In the genomic region with DNA sequence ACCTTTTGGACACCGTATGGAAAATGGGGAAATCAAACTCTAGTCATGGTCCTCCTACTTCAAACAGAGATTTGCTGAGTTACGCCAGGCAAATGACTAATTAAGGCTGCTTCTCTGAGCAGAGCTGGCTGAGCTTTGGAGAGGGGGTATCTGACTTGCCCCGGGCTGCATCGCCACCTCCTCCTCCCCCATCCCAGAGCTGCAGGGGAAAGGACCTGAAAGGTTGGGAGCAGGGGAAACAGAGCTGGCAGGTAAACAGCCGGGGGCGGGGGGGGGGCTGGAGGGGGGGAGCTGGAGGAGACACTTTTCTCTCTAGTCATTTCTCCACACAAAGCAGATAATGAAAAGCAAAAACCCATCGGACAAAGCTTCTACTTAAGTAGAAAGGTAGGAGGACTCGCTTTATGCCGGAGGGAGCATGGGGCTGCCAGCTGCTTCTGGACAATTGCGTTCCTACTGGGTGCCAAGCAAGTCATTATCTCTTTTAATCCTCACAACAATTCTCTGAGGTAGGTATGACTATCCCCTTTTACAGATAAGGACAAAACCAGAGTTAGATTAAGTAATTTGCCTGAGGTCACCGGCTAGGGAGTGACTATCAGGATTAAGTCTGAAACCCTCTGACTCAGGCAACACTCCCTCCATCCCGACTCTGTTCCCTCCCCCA, we compare ENCODE assay signal across 11 mouse cellular contexts. TPM values are rescaled to one million over a fixed set of nuclear protein-coding genes. Genes with fewer than 3 reads are reported as not detected.
DNase-seq lines count a peak whose midpoint lies in the region; ATAC-seq lines count a peak whose summit lies in the region.
"Had no signal": no experiment of that assay in that cellular context is flagged by ENCODE, and none has a peak within 500 bp of the region (broad histone marks: within the 10 kb centered on the region; RNA-seq: fewer than 3 reads in every experiment).

No protein-coding gene starts in this region.

- H3K4me1 ChIP-seq in heart, embryonic 13.5 days = peaks cover 8% of the 10 kb centered on the region
- H3K4me1 ChIP-seq in hindbrain, embryonic 14.5 days (replicated peaks; ENCODE audit: control insufficient read depth, insufficient read depth, low read length) = peaks cover 11% of the 10 kb centered on the region; the same call in 1 of the 2 replicates
- H3K4me1 ChIP-seq in midbrain, embryonic 15.5 days = peaks cover 17% of the 10 kb centered on the region

- ATAC-seq in heart, embryonic 13.5 days (ENCODE audit: extremely low read depth, insufficient number of reproducible peaks, low FRiP score, low TSS enrichment) = no peak
- ATAC-seq in hindbrain, embryonic 14.5 days (ENCODE audit: low FRiP score) = no peak
- peak; percentile 77 for ATAC-seq in midbrain, embryonic 15.5 days (replicated peaks)
- ATAC-seq: lung, postnatal 0 days had no signal

- H3K27ac ChIP-seq in heart, embryonic 13.5 days (replicated peaks) = no peak overlapping the region
- H3K27ac ChIP-seq in hindbrain, embryonic 14.5 days = no peak overlapping the region
- H3K27ac ChIP-seq in midbrain, embryonic 15.5 days = no peak overlapping the region
- H3K27ac ChIP-seq: heart, adult 2 months had no signal

- peak overlapping the region; percentile 43 for H3K4me3 ChIP-seq in heart, embryonic 13.5 days
- H3K4me3 ChIP-seq in hindbrain, embryonic 14.5 days (replicated peaks; ENCODE audit: low read length) = peak overlapping the region; percentile 25
- peak overlapping the region; percentile 37 for H3K4me3 ChIP-seq in midbrain, embryonic 15.5 days
- H3K4me3 ChIP-seq: heart, adult 2 months had no signal

- WGBS in heart, embryonic 13.5 days = 1% methylated on average over 12 of the region's 12 CpGs
- 3% methylated on average over 12 of the region's 12 CpGs for WGBS in hindbrain, embryonic 14.5 days
- 4% methylated on average over 12 of the region's 12 CpGs for WGBS in midbrain, embryonic 15.5 days

- peaks cover 40% of the 10 kb centered on the region for H3K27me3 ChIP-seq in heart, embryonic 13.5 days (replicated peaks)
- peaks cover 33% of the 10 kb centered on the region for H3K27me3 ChIP-seq in hindbrain, embryonic 14.5 days (ENCODE audit: control insufficient read depth, insufficient read depth, low read length)
- H3K27me3 ChIP-seq in midbrain, embryonic 15.5 days (replicated peaks) = peaks cover 5% of the 10 kb centered on the region; the same call in 1 of the 2 replicates

- no peaks in the 10 kb centered on the region for H3K9me3 ChIP-seq in heart, embryonic 13.5 days
- H3K9me3 ChIP-seq in hindbrain, embryonic 14.5 days (ENCODE audit: control insufficient read depth, low read length) = no peaks in the 10 kb centered on the region
- H3K9me3 ChIP-seq in midbrain, embryonic 15.5 days = no peaks in the 10 kb centered on the region

- peak overlapping the region; percentile 70 for H3K4me2 ChIP-seq in heart, embryonic 13.5 days
- H3K4me2 ChIP-seq in hindbrain, embryonic 14.5 days (replicated peaks) = peak overlapping the region; percentile 44
- peak overlapping the region; percentile 59 for H3K4me2 ChIP-seq in midbrain, embryonic 15.5 days

- H3K9ac ChIP-seq in heart, embryonic 13.5 days = peak overlapping the region; percentile 17; the same call in 1 of the 2 replicates
- H3K9ac ChIP-seq in hindbrain, embryonic 14.5 days = no peak overlapping the region
- peak overlapping the region; percentile 30; the same call in 1 of the 2 replicates for H3K9ac ChIP-seq in midbrain, embryonic 15.5 days

- no peak for DNase-seq in heart, postnatal 4 days
- peak; percentile 42 for DNase-seq in embryo, embryonic 9.5 days (ENCODE audit: extremely low spot score)
- DNase-seq in hindbrain, embryonic 14.5 days (ENCODE audit: low spot score) = no peak
- no peak for DNase-seq in spleen, postnatal 10 days (ENCODE audit: low spot score in 2 of 2)
- DNase-seq in yolk sac, embryonic 10.5 days (ENCODE audit: low spot score) = no peak
- no peak for DNase-seq in adrenal gland, postnatal 10 days
- DNase-seq: cerebellum, adult 8-10 months; heart, adult 2 months had no signal

- H3K36me3 ChIP-seq in heart, embryonic 13.5 days = no peaks in the 10 kb centered on the region
- no peaks in the 10 kb centered on the region for H3K36me3 ChIP-seq in hindbrain, embryonic 14.5 days (replicated peaks; ENCODE audit: control insufficient read depth, insufficient read depth)
- H3K36me3 ChIP-seq in midbrain, embryonic 15.5 days (replicated peaks) = no peaks in the 10 kb centered on the region

RNA-seq across cellular contexts. Expression of a gene that starts 35.9 kb away (rescaled TPM):
- 0.36 and 0.40 TPM in 2 replicates for polyA plus RNA-seq in heart, embryonic 13.5 days (2015; fragmentation: Nextera tagmentation; extraction: Ambion mirVana)
- not detected for total RNA-seq in heart, postnatal 4 days (2021)
- 1.6 and 1.8 TPM in 2 replicates for polyA plus RNA-seq in hindbrain, embryonic 14.5 days (2014; fragmentation: Nextera tagmentation; extraction: Ambion mirVana)
- 1.5 and 2.2 TPM in 2 replicates for polyA plus RNA-seq in midbrain, embryonic 15.5 days (2015; fragmentation: Nextera tagmentation; extraction: Ambion mirVana)
- not detected for total RNA-seq in adrenal gland, postnatal 10 days (2021)
- total RNA-seq: heart, adult 2 months had no signal
- polyA plus RNA-seq: heart, adult 2 months had no signal

RNA-seq across cellular contexts. Expression of a gene that starts 39.2 kb away (rescaled TPM):
- 0.60 and 0.82 TPM in 2 replicates for polyA plus RNA-seq in heart, embryonic 13.5 days (2015; fragmentation: Nextera tagmentation; extraction: Ambion mirVana)
- under 1 TPM; 0.36 to 0.38 TPM for total RNA-seq in heart, postnatal 4 days (2021)
- polyA plus RNA-seq in hindbrain, embryonic 14.5 days (2014; fragmentation: Nextera tagmentation; extraction: Ambion mirVana) = 0.37 and 0.44 TPM in 2 replicates
- 0.96 and 2.0 TPM in 2 replicates for polyA plus RNA-seq in midbrain, embryonic 15.5 days (2015; fragmentation: Nextera tagmentation; extraction: Ambion mirVana)
- not detected for total RNA-seq in adrenal gland, postnatal 10 days (2021)
- total RNA-seq: heart, adult 2 months had no signal
- polyA plus RNA-seq: heart, adult 2 months had no signal
